Mouse (Mus musculus) heart, embryonic 14.5 days (tissue): ENCODE data around the gene Rps2. TPM values are rescaled to one million over a fixed set of nuclear protein-coding genes. Genes with fewer than 3 reads are reported as not detected.

Experiments used
- ATAC-seq: fragments of 200-750 bp; cut with Nextera tagmentation; 2 replicates; pipeline ENCODE4 v1.8.0; 2017; ENCODE audit warnings: low read depth, moderate TSS enrichment; ENCODE audit not compliant: insufficient number of reproducible peaks, insufficient read depth, low FRiP score
- H3K27ac ChIP-seq, 2 experiments: fragments of 200-500 bp in 1 of 2; fragments of 300-500 bp in 1 of 2; sonication (generic) in 1 of 2; replicated peaks in 1 of 2; 2 replicates each; pipeline ENCODE4 v1.5.1; 2012 to 2014; ENCODE audit warnings: low read depth in 2 of 2, low read length in 2 of 2, control low read depth in 1 of 2, mild to moderate bottlenecking in 1 of 2, mixed read lengths in 1 of 2; ENCODE audit not compliant: control insufficient read depth in 1 of 2, insufficient read depth in 1 of 2
- H3K27me3 ChIP-seq: fragments of 300-500 bp; sonication (generic); 2 replicates; pipeline ENCODE4 v1.6.1; 2014; ENCODE audit warnings: mild to moderate bottlenecking, low read length, control low read depth; ENCODE audit not compliant: control insufficient read depth, insufficient read depth
- H3K36me3 ChIP-seq: fragments of 300-500 bp; sonication (generic); 2 replicates; pipeline ENCODE4 v1.6.1; 2014; ENCODE audit warnings: mild to moderate bottlenecking, control low read depth, low read length, mixed read lengths; ENCODE audit not compliant: control insufficient read depth, insufficient read depth
- H3K4me1 ChIP-seq, 2 experiments: fragments of 200-500 bp in 1 of 2; fragments of 300-500 bp in 1 of 2; sonication (generic) in 1 of 2; 2 replicates each; pipeline ENCODE4 v1.6.1; 2012 to 2014; ENCODE audit warnings: low read length in 2 of 2, control low read depth in 1 of 2, mixed read lengths in 1 of 2; ENCODE audit not compliant: control insufficient read depth in 2 of 2, insufficient read depth in 2 of 2
- H3K4me2 ChIP-seq: fragments of 300-500 bp; sonication (generic); 2 replicates; pipeline ENCODE4 v1.6.1; 2014; ENCODE audit warnings: mild to moderate bottlenecking, low read length
- H3K4me3 ChIP-seq, 2 experiments: fragments of 200-500 bp in 1 of 2; fragments of 300-500 bp in 1 of 2; sonication (generic) in 1 of 2; 2 replicates each; pipeline ENCODE4 v1.5.1; 2012 to 2014; ENCODE audit warnings: low read length in 2 of 2, mild to moderate bottlenecking in 2 of 2, control low read depth in 1 of 2, low read depth in 1 of 2, moderate library complexity in 1 of 2; ENCODE audit not compliant: control insufficient read depth in 1 of 2, insufficient read depth in 1 of 2
- H3K9ac ChIP-seq: fragments of 300-500 bp; sonication (generic); 2 replicates; pipeline ENCODE4 v1.6.1; 2014; ENCODE audit warnings: mild to moderate bottlenecking, low read length
- H3K9me3 ChIP-seq: fragments of 300-500 bp; sonication (generic); 2 replicates; pipeline ENCODE4 v1.6.1; 2016; ENCODE audit warnings: low read length, control low read depth; ENCODE audit not compliant: control insufficient read depth
- WGBS: fragments of 180-500 bp; shearing (Covaris S2); extraction: QIAGEN DNeasy Blood & Tissue Kit; methylation state at CpG from one replicate; pipeline ENCODE4 v1.1.7; 2014; 5-methylcytosine and 5-hydroxymethylcytosine counted together
- polyA plus RNA-seq: library from polyadenylated mRNA; unstranded; fragments of >200 nt; fragmentation: Nextera tagmentation; extraction: Ambion mirVana; gene quantifications from 2 replicates; pipeline ENCODE4 v1.2.1, GENCODE M21; 2014

The Rps2 gene
- polyA plus RNA-seq, 1 experiment from 2014 or later = 1,010 TPM

DNA sequence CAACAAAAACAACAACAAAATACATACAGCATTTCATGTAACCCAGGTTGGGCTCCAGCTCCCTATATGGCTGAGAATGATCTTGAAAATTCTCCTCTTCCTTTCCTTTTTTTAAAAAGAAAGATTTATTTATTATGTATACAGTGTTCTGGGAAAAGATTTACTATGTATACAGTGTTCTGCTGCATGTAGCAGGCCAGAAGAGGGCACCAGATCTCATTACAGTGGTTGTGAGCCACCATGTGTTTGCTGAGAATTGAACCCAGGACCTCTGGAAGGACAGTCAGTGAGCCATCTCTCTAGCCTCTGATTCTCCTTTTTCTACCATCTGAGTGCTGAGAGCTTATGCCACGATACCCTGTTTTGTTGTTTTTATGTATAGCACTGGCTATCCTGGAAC, 16.6 kb downstream of the Rps2 start:
- 91% methylated on average over 1 of the region's 1 CpGs for WGBS
- Histone ChIP-seq H3K27ac (no peak overlapping the region), H3K27me3 (no peaks in the 10 kb centered on the region), H3K9me3 (no peaks in the 10 kb centered on the region), H3K36me3 (no peaks in the 10 kb centered on the region), H3K4me3 (no peak overlapping the region), H3K9ac (no peak overlapping the region), H3K4me2 (no peak overlapping the region), H3K4me1 (peaks cover 13 to 25% of the 10 kb centered on the region in 2 experiments)
- ATAC-seq = no peak

DNA sequence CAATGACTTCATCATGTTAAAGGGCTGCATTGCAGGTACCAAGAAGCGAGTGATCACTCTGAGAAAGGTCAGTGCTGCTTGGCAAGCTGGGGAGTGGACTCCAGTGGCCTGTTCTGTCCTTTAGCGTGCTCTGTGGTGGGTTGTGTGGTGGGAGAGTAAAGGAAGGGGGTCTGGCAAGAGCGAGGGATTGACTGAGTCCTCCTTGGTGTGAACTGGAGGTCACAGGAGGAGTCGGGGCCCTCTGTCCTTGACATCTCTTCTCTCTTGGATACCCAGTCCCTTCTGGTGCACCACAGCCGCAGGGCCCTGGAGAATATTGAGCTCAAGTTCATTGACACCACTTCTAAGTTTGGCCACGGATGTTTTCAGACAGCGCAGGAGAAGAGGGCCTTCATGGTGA, 17.5 kb downstream of the Rps2 start:
- H3K27me3 ChIP-seq = no peaks in the 10 kb centered on the region
- no peak overlapping the region for H3K27ac ChIP-seq
- peaks cover 8% of the 10 kb centered on the region for H3K36me3 ChIP-seq
- H3K4me3 ChIP-seq = no peak overlapping the region
- H3K4me1 ChIP-seq = peaks cover 13 to 25% of the 10 kb centered on the region in 2 experiments
- H3K4me2 ChIP-seq = peak overlapping the region; percentile 93; the same call in 1 of the 2 replicates
- 85% methylated on average over 7 of the region's 7 CpGs for WGBS
- no peaks in the 10 kb centered on the region for H3K9me3 ChIP-seq
- no peak overlapping the region for H3K9ac ChIP-seq
- no peak for ATAC-seq

DNA sequence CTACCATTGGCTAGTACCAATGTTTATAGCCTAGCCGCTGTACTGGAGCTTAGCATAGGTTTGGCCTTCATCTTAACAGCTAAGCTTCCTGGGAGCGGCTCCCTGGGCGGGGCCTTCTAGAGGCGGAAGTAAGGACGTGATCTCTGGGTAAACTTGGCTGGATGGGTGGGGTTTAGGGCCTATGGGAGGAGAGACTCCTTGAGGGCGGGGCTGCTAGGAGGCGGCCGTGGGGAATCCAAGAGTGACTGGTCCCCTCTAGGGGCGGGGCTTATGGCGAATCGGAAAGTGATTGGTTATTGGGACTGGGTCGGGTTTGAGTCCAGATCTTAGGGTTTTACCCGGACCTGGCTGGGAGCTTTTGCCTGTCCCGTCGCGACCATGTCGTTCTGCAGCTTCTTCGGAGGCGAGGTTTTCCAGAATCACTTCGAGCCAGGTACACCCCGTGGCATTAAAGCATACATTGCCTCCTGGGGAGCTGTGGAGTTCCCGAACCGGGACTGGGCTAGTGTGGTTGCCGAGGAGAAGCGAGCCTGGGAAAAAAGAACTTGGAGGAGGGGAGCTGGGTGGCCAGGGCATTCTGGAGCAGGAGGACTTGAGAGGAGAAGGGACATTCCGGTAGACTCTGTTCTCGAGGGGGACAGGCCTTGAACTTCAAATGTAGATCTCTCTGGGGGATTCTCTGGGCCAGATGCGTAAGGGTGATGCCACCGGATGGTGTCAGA, 18.6 kb downstream of the Rps2 start, which contains the start of gene Msrb1:
Msrb1 (plus strand) TSS at position 313 of the 722 bp plus-strand sequence.
- Histone ChIP-seq H3K4me3 (peak within 1 kb of the TSS; percentile 70 to 94), H3K4me2 (peak within 1 kb of the TSS; percentile 93)
- WGBS = under 1% methylated on average over 29 of the region's 29 CpGs

DNA sequence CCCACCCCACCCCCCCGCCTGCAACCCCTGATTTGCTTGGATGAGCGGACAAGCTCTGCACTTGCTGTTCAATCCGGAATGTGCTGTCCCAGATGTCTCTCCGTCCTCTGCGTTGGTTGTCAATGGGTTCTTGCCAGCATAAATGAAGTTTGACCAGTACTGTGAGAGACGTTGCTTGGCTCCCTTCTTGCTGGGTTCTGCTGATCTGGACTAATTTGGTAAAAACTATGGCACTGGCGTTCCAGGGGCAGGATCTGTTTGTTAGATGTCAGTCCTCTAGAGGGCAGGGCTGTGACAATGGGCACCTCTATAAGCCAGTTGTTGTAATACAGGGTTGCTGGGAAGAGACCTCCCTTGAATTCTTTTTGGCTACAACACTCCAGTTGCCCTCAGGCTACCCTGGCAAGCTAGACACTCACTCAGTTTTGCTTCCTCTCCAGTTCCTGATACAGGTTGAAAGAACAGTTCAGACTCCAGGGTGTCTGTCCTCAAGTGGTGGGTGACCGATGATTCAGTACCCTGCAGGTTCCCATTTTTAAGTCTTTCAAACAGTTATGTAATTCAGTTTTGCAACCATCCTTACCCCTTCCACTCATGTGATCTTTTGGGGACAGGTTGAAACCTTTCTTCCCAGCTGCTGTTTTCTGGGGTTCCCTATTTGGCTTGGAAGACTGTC, 19.4 kb downstream of the Rps2 start:
- no peak overlapping the region for H3K27ac ChIP-seq
- WGBS = 29% methylated on average over 8 of the region's 8 CpGs
- ATAC-seq = no peak

More for the DNA sequence above, 18.6 kb downstream of the Rps2 start, which contains the start of gene Msrb1:
- Histone ChIP-seq H3K36me3 (peaks cover 15% of the 10 kb centered on the region), H3K9me3 (no peaks in the 10 kb centered on the region), H3K4me1 (peaks cover 13 to 25% of the 10 kb centered on the region in 2 experiments), H3K9ac (peak within 1 kb of the TSS; percentile 84), H3K27ac (peak within 1 kb of the TSS; percentile 54 to 75), H3K27me3 (no peaks in the 10 kb centered on the region)
- peak; percentile 95 for ATAC-seq

GRCm38 (mm10) chr17:24738238-24738637, 20.3 kb downstream of the Rps2 start:
- 83% methylated on average over 4 of the region's 4 CpGs for WGBS
- no peaks in the 10 kb centered on the region for H3K9me3 ChIP-seq
- no peak overlapping the region for H3K4me2 ChIP-seq
- ATAC-seq = no peak
- no peak overlapping the region for H3K9ac ChIP-seq
- peaks cover 31% of the 10 kb centered on the region for H3K36me3 ChIP-seq
- no peak overlapping the region for H3K27ac ChIP-seq
- peaks cover 4 to 12% of the 10 kb centered on the region in 2 experiments for H3K4me1 ChIP-seq
- H3K4me3 ChIP-seq = no peak overlapping the region
- no peaks in the 10 kb centered on the region for H3K27me3 ChIP-seq

More for the DNA sequence above, 19.4 kb downstream of the Rps2 start:
- Histone ChIP-seq H3K36me3 (peaks cover 23% of the 10 kb centered on the region), H3K4me2 (peak overlapping the region; percentile 93), H3K4me3 (peak overlapping the region; percentile 70 to 94), H3K9me3 (no peaks in the 10 kb centered on the region), H3K4me1 (peaks cover 9 to 18% of the 10 kb centered on the region in 2 experiments), H3K9ac (peak overlapping the region; percentile 84), H3K27me3 (no peaks in the 10 kb centered on the region)

- Histone ChIP-seq H3K27me3 (no peaks in the 10 kb centered on the region), H3K9ac (no peak overlapping the region), H3K4me2 (no peak overlapping the region), H3K36me3 (peaks cover 31% of the 10 kb centered on the region), H3K4me3 (no peak overlapping the region), H3K4me1 (peaks cover 4 to 12% of the 10 kb centered on the region in 2 experiments), H3K9me3 (no peaks in the 10 kb centered on the region), H3K27ac (no peak overlapping the region)
- ATAC-seq = no peak
- WGBS = 81% methylated on average over 8 of the region's 8 CpGs
These were observed 22.0 kb downstream of the Rps2 start for GRCm38 (mm10) chr17:24739926-24740325.

DNA sequence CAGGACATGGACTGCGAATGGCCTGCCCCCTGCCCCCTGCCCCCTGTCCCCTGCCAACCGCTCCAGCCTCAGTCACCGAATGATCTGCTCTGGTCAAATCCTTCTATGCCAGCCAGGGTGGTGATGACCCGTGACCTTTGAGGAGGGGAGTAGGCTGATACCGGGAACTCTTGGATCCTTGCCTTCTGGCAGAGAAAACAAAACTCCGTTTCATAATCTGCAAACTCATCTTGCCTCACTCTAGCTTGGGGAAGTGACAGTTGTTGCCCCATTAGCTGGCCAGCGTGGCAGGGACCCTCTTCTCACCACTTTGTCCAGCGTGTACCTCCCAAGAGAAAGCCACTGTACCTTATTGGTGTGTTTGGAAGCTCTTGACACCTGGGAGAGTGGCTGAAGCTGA, 24.4 kb downstream of the Rps2 start:
- Histone ChIP-seq H3K4me1 (peaks cover under 1 to 3% of the 10 kb centered on the region in 2 experiments; a peak in 2 of 4 replicates), H3K36me3 (peaks cover 31% of the 10 kb centered on the region), H3K4me3 (no peak overlapping the region), H3K4me2 (no peak overlapping the region), H3K9me3 (no peaks in the 10 kb centered on the region), H3K27ac (no peak overlapping the region), H3K9ac (no peak overlapping the region), H3K27me3 (no peaks in the 10 kb centered on the region)
- WGBS = 70% methylated on average over 8 of the region's 8 CpGs
- no peak for ATAC-seq
